Mouse (Mus musculus) stomach, embryonic 16.5 days (tissue): Measurements from ENCODE around the gene Fmo5. TPM values are rescaled to one million over a fixed set of nuclear protein-coding genes. Genes with fewer than 3 reads are reported as not detected.

ENCODE experiments used
- ATAC-seq: fragments of 200-750 bp; cut with Nextera tagmentation; 2 replicates; pipeline ENCODE4 v1.8.0; 2017; ENCODE audit warnings: moderate number of reproducible peaks, moderate TSS enrichment; ENCODE audit not compliant: insufficient read depth, low FRiP score
- H3K27ac ChIP-seq: fragments of 300-500 bp; sonication (generic); 2 replicates; pipeline ENCODE4 v1.5.1; 2014; ENCODE audit warnings: low read length
- H3K27me3 ChIP-seq: fragments of 300-500 bp; sonication (generic); 2 replicates; pipeline ENCODE4 v1.6.1; 2014; ENCODE audit warnings: low read length, control low read depth, mixed read lengths; ENCODE audit not compliant: control insufficient read depth, insufficient read depth
- H3K36me3 ChIP-seq: fragments of 300-500 bp; sonication (generic); 2 replicates; pipeline ENCODE4 v1.6.1; 2014; ENCODE audit warnings: low read length; ENCODE audit not compliant: control insufficient read depth, insufficient read depth
- H3K4me1 ChIP-seq: fragments of 300-500 bp; sonication (generic); 2 replicates; pipeline ENCODE4 v1.6.1; 2014; ENCODE audit warnings: low read length, control low read depth, mixed read lengths; ENCODE audit not compliant: control insufficient read depth, insufficient read depth
- H3K4me2 ChIP-seq: fragments of 300-500 bp; sonication (generic); 2 replicates; pipeline ENCODE4 v1.6.1; 2014; ENCODE audit warnings: low read depth, low read length, mixed read lengths
- H3K4me3 ChIP-seq: fragments of 300-500 bp; sonication (generic); replicated peaks from 2 replicates; pipeline ENCODE4 v1.5.1; 2014; ENCODE audit warnings: mild to moderate bottlenecking, low read length
- H3K9ac ChIP-seq: fragments of 300-500 bp; sonication (generic); 2 replicates; pipeline ENCODE4 v1.6.1; 2014; ENCODE audit warnings: low read length
- H3K9me3 ChIP-seq: fragments of 300-500 bp; sonication (generic); replicated peaks from 2 replicates; pipeline ENCODE4 v1.6.1; 2016; ENCODE audit warnings: low read length, control low read depth; ENCODE audit not compliant: control insufficient read depth
- WGBS: fragments of 180-500 bp; shearing (Covaris S2); extraction: QIAGEN DNeasy Blood & Tissue Kit; methylation state at CpG from one replicate; pipeline ENCODE4 v1.1.7; 2014; 5-methylcytosine and 5-hydroxymethylcytosine counted together
- polyA plus RNA-seq: library from polyadenylated mRNA; unstranded; fragments of >200 nt; fragmentation: Nextera tagmentation; extraction: Ambion mirVana; gene quantifications from 2 replicates; pipeline ENCODE4 v1.2.1, GENCODE M21; 2015

Fmo5 gene
- 9.8 and 10.4 TPM in 2 replicates for polyA plus RNA-seq

DNA sequence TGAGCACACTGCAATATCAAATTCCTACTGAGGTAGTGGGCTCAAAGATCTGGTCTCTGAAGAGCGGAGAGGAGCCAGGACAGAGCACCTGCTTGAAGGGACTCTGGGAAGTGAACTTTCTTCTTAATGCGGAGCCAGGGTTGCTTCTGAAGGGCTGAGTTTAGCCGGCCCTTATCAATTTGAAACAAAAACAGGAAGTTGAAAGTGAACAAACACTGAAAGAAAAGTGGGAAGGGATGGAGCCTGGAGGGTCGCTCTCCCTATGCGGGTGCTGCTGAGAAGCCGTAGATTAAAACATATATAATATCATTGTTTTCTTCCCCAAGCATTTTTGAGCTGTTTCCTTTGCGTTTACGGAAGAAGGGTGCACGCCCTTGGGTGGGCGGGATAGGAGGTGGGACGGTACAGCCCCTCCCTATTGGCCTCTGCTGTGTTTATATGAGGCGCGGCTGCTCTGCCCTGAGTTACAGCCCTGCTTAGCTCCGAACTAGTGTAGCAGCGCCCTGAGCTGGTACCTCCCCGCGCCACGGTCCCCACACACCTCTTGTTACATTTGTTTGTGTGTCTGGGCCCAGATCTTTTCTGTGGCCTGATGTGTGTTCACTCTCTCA lies at the start of gene Fmo5:
Fmo5 (plus strand) TSS at position 414 of the 611 bp plus-strand sequence.
- peak within 1 kb of the TSS; percentile 49 for H3K4me3 ChIP-seq
- no peaks in the 10 kb centered on the region for H3K27me3 ChIP-seq
- H3K4me2 ChIP-seq = peak within 1 kb of the TSS; percentile 69
- no peaks in the 10 kb centered on the region; the same call in 1 of the 2 replicates for H3K4me1 ChIP-seq
- WGBS = 2% methylated on average over 18 of the region's 18 CpGs
- peak; percentile 96 for ATAC-seq
- H3K9ac ChIP-seq = peak within 1 kb of the TSS; percentile 59
- H3K27ac ChIP-seq = peak within 1 kb of the TSS; percentile 43
- H3K9me3 ChIP-seq = no peaks in the 10 kb centered on the region
- H3K36me3 ChIP-seq = no peaks in the 10 kb centered on the region

- no peaks in the 10 kb centered on the region for H3K27me3 ChIP-seq
- 0 out of 2 replicates have a peak, but pooled peaks cover 3% of the 10 kb centered on the region for H3K36me3 ChIP-seq
- H3K9me3 ChIP-seq = no peaks in the 10 kb centered on the region
- no peak overlapping the region for H3K27ac ChIP-seq
- 56% methylated on average over 18 of the region's 18 CpGs for WGBS
- no peak overlapping the region for H3K4me2 ChIP-seq
- no peak overlapping the region for H3K4me3 ChIP-seq
- no peak overlapping the region for H3K9ac ChIP-seq
- no peaks in the 10 kb centered on the region for H3K4me1 ChIP-seq
- peak; percentile 67; the same call in 1 of the 2 replicates for ATAC-seq
Measured at GRCm38 (mm10) chr3:97585383-97586160, 43.0 kb upstream of the Fmo5 start.

DNA sequence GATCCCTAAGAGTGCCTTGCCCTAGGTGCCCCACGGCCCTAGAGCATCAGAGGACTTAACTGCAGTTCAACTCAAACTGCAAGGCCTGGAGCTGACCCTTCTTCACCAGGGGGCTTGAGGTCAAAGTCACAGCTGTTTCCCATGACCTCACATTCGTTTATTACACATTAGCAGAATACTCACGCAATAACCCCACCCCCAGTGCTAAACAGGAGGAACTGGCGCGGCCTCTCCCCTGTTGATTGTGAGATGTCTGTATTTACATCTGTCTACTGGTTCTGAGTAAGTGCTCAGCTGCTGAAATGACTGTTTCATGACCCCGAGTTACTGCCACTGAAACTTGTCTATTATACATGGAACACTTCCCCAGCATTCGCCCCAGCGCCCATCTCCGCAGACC lies 40.9 kb upstream of the Fmo5 start:
- Histone ChIP-seq H3K9ac (no peak overlapping the region), H3K9me3 (no peaks in the 10 kb centered on the region), H3K36me3 (no peaks in the 10 kb centered on the region), H3K27me3 (no peaks in the 10 kb centered on the region), H3K4me2 (no peak overlapping the region), H3K4me1 (no peaks in the 10 kb centered on the region), H3K27ac (no peak overlapping the region), H3K4me3 (no peak overlapping the region)
- ATAC-seq = no peak; the same call in 1 of the 2 replicates
- 51% methylated on average over 9 of the region's 9 CpGs for WGBS

GRCm38 (mm10) chr3:97590699-97591098 lies 37.9 kb upstream of the Fmo5 start:
- no peaks in the 10 kb centered on the region for H3K27me3 ChIP-seq
- H3K27ac ChIP-seq = no peak overlapping the region
- no peak overlapping the region for H3K4me3 ChIP-seq
- ATAC-seq = no peak
- no peak overlapping the region for H3K9ac ChIP-seq
- no peaks in the 10 kb centered on the region for H3K36me3 ChIP-seq
- H3K4me1 ChIP-seq = no peaks in the 10 kb centered on the region
- H3K4me2 ChIP-seq = no peak overlapping the region
- 64% methylated on average over 8 of the region's 8 CpGs for WGBS
- no peaks in the 10 kb centered on the region for H3K9me3 ChIP-seq

DNA sequence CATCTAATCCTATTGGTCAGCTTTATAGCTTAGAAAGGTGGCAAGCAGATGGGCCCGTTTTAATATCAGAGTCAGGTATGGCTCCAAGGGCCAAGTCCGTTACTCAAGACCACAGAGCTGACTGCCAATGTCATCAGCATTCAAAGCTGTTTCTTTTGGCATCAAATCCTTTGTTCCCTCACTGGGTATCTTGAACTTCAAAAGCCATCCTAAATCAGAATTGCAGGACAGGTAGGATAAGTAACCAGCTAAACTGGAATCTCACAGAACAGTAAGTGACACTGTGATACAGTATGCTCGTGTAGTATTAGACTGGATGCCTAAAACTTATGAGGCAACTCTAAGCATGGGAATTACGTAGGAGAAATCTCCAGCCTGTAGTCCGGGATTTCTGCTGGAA lies 35.5 kb upstream of the Fmo5 start:
- WGBS = 95% methylated on average over 5 of the region's 5 CpGs
- H3K27me3 ChIP-seq = no peaks in the 10 kb centered on the region
- no peaks in the 10 kb centered on the region for H3K9me3 ChIP-seq
- H3K4me3 ChIP-seq = no peak overlapping the region
- no peak overlapping the region for H3K9ac ChIP-seq
- H3K4me1 ChIP-seq = no peaks in the 10 kb centered on the region
- no peak for ATAC-seq
- no peak overlapping the region for H3K27ac ChIP-seq
- H3K4me2 ChIP-seq = no peak overlapping the region
- no peaks in the 10 kb centered on the region for H3K36me3 ChIP-seq

- no peak overlapping the region for H3K4me3 ChIP-seq
- no peaks in the 10 kb centered on the region for H3K27me3 ChIP-seq
- no peak overlapping the region for H3K9ac ChIP-seq
- no peak overlapping the region for H3K4me2 ChIP-seq
- 80% methylated on average over 13 of the region's 13 CpGs for WGBS
- no peak for ATAC-seq
- H3K27ac ChIP-seq = no peak overlapping the region
- no peaks in the 10 kb centered on the region for H3K36me3 ChIP-seq
- no peaks in the 10 kb centered on the region for H3K4me1 ChIP-seq
- no peaks in the 10 kb centered on the region for H3K9me3 ChIP-seq
Measured at GRCm38 (mm10) chr3:97594140-97594539, 34.5 kb upstream of the Fmo5 start.

- no peak for ATAC-seq
- Histone ChIP-seq H3K4me1 (no peaks in the 10 kb centered on the region), H3K4me2 (no peak overlapping the region), H3K9ac (no peak overlapping the region), H3K4me3 (no peak overlapping the region), H3K27ac (no peak overlapping the region), H3K27me3 (no peaks in the 10 kb centered on the region), H3K9me3 (no peaks in the 10 kb centered on the region), H3K36me3 (no peaks in the 10 kb centered on the region)
- 80% methylated on average over 6 of the region's 6 CpGs for WGBS
Measured at GRCm38 (mm10) chr3:97595066-97595465, 33.5 kb upstream of the Fmo5 start.

DNA sequence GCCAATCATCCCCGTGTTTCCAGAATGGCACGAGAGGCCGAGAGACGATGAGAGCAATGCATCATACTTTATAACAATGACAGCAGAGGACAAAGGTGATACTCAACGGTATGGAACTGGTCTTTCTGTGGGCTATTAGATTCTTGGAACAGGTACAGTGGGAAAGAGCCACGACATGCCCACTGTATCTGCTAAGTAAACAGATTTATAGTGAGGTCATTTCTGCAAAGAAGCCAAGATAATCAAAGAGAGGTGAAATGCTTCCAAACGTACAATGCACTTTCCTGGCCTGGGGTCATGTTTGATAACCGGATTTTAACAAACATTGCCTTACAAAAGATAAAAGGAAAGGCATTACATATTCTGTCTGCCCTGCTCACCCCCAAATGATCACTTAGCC lies 31.8 kb upstream of the Fmo5 start:
- Histone ChIP-seq H3K27me3 (no peaks in the 10 kb centered on the region), H3K36me3 (no peaks in the 10 kb centered on the region), H3K4me2 (no peak overlapping the region), H3K4me3 (no peak overlapping the region), H3K4me1 (no peaks in the 10 kb centered on the region), H3K9ac (no peak overlapping the region), H3K9me3 (no peaks in the 10 kb centered on the region), H3K27ac (no peak overlapping the region)
- peak; percentile 53; the same call in 1 of the 2 replicates for ATAC-seq
- 47% methylated on average over 8 of the region's 8 CpGs for WGBS

GRCm38 (mm10) chr3:97600050-97600832 lies 28.4 kb upstream of the Fmo5 start:
- H3K9me3 ChIP-seq = no peaks in the 10 kb centered on the region
- WGBS = 95% methylated on average over 3 of the region's 3 CpGs
- no peak overlapping the region for H3K4me2 ChIP-seq
- no peak overlapping the region for H3K4me3 ChIP-seq
- H3K9ac ChIP-seq = no peak overlapping the region
- H3K36me3 ChIP-seq = no peaks in the 10 kb centered on the region
- no peaks in the 10 kb centered on the region for H3K4me1 ChIP-seq
- H3K27ac ChIP-seq = no peak overlapping the region
- ATAC-seq = no peak
- no peaks in the 10 kb centered on the region for H3K27me3 ChIP-seq
